Mouse (Mus musculus): ENCODE results near the gene Glo1. TPM values are rescaled to one million over a fixed set of nuclear protein-coding genes. Genes with fewer than 3 reads are reported as not detected.
"Not testable (repeated sequence)": the region's sequence is repeated elsewhere in the genome, so short reads cannot be mapped to it uniquely, and the experiment has no call there.

Gene Glo1
- 42.2 and 93.0 TPM in 2 replicates for polyA plus RNA-seq (2012)

GRCm38 (mm10) chr17:30626719-30627118 is at the start of gene Glo1:
Glo1 (minus strand) TSS chr17:30626871.
- TF ChIP-seq GATA1 (IDR thresholded peaks at IDR 0.05; ENCODE audit: low read length) = not testable (repeated sequence)

DNA sequence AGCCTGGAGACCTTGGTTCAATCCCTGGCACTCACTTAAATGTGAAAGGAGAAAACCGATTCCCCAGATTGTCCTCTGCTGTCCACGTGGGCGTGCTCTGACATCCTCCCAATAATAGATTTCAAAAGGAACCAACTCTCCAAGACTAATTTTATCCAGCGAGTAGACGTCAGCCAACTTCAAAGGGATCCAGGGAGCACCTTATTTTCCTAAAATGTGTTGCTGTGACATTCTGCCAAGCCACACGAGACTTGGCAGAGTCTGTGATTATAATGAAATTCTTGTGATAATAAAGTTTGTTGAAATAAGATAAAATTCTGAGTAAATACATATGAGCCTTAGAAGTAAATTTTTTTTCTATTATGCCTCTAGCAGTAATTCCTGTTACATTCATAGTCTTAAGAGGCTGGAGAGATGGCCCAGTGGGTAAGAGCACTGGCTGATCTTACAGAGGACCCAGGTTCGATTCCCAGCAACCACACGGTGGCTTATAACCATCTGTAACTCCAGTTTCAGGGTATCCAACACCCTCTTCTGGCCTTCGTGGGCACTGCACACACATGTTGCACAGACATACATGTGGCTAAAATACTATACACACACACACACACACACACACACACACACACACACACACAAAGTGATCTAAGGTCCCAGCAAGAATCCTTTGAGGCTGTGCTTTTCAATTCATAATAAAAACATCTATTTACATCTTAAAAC is 48.5 kb upstream of the Glo1 start:
- no peak for TF ChIP-seq GATA1 (IDR thresholded peaks at IDR 0.05; ENCODE audit: low read length)

DNA sequence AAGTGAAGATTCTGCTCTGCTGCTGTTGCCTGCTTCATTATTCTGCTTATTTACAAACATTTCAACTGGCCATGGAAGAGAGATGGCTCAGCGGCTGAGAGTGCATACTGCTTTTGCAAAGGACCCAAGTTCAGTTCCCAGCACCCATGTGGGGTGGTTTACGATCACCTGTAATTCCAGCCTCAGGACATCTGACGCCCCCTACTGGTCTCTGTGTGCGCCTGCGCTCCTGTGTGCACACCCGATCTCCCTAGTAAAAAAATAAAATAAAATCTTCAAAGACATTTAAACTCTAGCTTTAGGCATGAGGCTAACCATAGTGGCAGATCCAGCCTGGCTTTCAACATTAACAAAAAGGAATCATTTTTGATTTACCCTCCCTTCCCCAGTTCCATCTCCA is 46.4 kb upstream of the Glo1 start:
- no peak for TF ChIP-seq GATA1 (IDR thresholded peaks at IDR 0.05; ENCODE audit: low read length)

DNA sequence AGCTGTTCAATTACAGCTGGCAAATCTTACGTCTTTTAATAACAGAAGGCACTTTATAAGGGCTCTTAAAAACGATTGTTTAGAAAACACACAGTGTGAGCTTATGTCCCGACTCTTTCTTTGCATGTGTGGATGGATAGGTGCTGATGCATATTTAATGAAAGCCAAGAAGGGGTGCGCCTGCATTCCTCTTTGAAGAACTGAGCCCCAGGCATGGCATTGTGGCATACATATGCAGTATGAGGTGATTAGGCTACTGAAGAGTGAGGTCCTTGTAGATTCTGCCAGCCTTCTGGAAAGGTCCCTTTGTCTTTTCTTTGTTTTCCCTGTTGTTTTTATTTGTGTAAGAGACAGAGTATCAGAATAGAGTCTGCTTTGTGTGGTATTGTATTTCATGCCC is 45.9 kb upstream of the Glo1 start:
- TF ChIP-seq GATA1 (IDR thresholded peaks at IDR 0.05; ENCODE audit: low read length) = no peak

DNA sequence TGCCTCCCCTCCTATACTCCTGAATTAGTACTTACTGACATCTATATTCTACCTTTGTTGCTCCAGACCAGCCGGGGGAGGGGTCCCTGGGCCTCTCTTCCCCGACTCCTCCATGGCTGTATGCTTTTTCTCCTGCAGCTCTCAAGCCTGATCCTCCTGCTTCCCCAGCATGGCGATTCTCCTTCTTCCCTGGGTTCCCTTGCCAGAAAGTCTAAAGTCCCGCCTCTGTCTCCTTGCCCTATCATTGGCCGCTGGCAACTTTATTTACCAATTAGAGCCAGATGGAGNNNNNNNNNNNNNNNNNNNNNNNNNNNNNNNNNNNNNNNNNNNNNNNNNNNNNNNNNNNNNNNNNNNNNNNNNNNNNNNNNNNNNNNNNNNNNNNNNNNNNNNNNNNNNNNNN is 38.2 kb upstream of the Glo1 start:
- TF ChIP-seq GATA1 (IDR thresholded peaks at IDR 0.05; ENCODE audit: low read length) = no peak

DNA sequence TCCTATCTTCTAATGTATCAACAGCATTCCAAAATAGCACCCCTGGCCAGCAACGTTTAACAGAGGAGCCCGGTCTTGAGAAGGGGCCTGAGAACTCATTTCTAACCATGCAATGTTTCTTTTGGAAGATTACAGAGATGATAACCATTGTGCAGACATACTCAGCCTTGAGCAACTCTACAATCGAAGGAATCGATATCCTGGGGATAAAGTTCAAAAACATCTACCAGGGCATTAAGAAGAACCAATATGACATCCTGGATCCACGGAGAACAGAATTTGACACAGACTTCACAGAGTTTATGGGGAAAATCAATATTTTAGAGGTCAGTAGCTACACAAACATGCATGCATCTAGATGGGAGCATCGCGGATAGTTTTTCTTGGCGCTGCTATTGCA is 36.5 kb upstream of the Glo1 start:
- TF ChIP-seq GATA1 (IDR thresholded peaks at IDR 0.05; ENCODE audit: low read length) = no peak

DNA sequence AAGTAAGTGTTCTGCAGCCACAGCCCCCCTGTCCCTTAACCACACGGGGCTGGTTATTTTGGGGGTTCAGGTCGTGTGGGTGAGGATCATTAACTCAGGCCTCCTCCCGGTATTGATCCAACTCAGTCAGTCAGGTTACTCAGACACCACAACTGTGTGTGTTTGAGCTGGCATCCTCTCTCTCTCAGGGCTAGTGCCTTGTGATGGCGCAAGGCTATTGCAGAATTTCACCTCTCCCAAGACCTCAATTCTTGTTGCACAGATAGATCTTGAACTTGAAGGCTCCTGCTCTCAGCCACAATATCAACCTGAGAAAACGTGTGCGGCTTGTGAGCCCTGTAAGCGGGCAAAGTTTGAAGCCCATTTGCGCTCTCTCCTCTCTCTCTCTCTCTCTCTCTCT is 35.5 kb upstream of the Glo1 start:
- no peak for TF ChIP-seq GATA1 (IDR thresholded peaks at IDR 0.05; ENCODE audit: low read length)

DNA sequence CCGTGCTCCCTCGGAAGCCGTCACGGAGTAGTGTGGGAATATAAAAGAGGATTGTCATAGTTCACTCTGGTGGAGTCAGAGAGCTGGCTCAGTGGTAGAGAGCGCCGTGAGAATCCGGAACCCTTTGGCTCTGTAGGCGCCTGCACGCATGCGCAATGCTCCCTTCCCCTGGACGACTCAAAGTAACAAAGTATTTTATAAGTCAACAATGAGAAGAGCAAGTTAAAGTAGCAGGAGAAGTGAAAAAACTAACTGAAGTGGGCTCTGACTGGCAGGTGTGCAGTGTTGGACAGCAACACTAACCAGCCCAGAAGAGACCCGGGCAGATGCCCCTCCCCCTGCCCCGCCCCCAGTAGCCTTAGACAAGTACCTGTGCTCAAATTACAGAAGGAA is 31.5 kb upstream of the Glo1 start:
- TF ChIP-seq GATA1 (IDR thresholded peaks at IDR 0.05; ENCODE audit: low read length) = no peak

DNA sequence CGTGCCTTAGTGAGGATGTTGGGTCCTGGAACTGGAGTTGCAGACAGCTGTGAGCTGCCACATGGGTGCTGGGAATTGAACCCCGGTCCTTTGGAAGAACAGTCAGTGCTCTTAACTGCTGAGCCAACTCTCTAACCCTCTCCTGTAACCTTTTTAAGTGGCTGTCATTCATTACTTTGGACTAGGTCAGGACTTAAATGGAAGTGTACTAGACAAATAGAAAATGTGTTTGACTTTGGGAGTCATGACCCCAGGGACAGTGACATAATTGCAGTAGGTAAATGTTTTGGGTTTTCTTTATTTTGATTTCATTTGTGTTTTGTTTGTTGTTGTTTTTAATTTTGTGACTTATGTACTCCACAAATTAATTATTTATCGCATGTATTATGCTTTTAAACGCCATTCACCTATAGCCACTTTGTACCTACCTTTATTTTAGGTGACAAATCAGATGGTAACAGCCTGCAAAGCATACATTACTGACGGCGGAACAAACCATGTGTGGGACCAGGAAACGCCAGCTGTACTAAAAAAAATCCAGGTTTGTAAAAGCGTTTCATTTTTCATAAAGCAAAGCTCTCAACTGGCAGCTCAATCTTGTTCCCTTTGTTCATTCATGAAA is 31.0 kb upstream of the Glo1 start:
- TF ChIP-seq GATA1 (IDR thresholded peaks at IDR 0.05; ENCODE audit: low read length) = no peak

DNA sequence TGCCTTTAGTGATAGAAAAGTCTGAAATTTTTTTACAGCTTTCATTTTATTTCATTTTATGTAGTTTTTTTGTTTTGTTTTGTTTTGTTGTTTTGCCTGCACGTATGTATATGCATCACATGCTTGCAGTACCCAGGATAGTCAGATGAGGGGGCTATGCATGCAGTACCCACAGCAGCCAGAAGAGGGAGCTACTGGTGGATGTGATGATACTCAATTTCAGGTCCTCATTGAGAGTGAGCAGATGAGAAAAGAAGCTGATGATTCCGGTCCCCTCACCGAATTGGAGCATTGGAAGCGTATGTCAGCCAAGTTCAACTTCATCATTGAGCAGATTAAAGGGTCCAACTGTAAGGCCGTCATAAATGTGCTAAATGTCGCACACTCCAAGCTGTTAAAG is 26.3 kb upstream of the Glo1 start:
- no peak for TF ChIP-seq GATA1 (IDR thresholded peaks at IDR 0.05; ENCODE audit: low read length)

DNA sequence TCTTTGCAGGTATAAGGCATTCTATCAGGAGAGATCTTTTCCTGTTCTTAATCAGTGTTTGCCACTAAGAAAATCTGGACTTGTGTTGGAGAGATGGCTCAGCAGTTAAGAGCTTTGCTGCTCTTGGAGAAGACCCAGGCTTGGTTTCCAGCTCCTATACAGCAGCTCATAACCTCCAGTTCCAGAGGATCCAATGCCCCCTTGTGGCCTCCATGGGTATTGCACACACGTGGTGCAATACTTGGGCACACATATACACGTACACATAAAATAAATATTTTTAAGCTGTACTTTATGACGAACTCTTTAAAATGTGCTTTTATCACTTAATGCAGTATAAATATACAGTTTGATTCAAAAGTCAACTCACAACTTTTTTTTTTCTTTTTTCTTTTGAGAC is 22.1 kb upstream of the Glo1 start:
- TF ChIP-seq GATA1 (IDR thresholded peaks at IDR 0.05; ENCODE audit: low read length) = no peak

GRCm38 (mm10) chr17:30640896-30641295 is 14.2 kb upstream of the Glo1 start:
- no peak for TF ChIP-seq GATA1 (IDR thresholded peaks at IDR 0.05; ENCODE audit: low read length)

DNA sequence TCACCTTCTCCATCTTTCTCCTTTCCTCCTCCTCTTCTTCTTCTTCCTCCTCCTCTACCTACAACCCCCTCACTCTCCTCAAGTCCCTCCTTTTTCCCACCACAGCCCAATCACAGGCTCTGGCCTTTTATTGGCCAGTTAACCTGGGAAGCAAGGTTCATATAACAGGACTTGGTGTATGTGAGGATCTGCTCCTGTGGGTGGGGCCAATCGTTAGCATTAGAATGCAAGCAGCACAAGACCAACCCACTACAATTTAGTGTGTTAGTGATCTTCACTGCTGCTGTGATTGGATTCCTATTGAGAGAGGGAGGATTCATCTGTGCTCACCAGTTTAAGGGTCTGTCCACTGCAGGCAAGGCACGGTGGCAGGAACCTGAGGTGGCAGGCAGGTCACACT is 12.3 kb upstream of the Glo1 start:
- no peak for TF ChIP-seq GATA1 (IDR thresholded peaks at IDR 0.05; ENCODE audit: low read length)

GRCm38 (mm10) chr17:30637714-30638113 is 11.0 kb upstream of the Glo1 start:
- no peak for TF ChIP-seq GATA1 (IDR thresholded peaks at IDR 0.05; ENCODE audit: low read length)

DNA sequence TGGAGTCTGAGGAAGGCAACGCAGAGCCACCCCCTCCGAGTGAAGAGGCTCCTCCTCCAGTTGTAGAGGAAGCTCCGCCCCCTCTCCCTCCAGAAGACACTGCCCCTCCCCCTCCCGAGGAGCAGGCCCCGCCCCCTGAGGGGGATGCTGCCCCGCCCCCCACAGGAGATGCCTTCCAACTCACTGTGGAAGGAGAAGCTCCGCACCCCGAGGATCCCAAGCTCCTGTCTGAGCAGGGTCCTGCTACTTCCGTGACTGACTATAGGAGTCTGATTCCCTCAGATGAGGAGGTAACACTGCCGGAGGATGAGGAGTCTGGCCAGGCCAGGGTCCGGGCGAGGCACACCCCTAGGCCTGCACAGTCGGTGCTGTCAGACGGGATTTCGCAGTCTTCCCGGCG is 8.7 kb upstream of the Glo1 start:
- no peak for TF ChIP-seq GATA1 (IDR thresholded peaks at IDR 0.05; ENCODE audit: low read length)

DNA sequence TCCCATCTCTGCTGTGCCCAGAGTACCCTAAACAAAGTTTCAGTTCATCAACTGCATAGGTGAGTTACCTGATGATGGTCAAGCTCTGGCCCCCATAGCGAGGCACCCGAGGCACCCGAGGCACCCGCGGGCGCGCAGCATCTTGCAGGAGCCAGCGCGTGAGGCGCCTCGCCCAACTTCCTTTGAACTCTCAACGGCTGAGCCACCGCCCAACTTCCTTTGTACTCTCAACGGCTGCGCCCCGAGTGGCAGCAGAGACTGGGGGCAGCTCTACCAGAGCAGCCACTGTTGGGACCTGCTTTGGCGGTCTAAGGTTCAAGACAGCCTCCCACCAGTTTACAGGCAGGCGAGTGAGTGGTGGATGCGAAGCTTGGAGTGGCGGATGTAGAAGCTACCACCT is 2.5 kb downstream of the Glo1 start, which contains the start of gene Dnah8:
Gene Dnah8, plus strand, starts transcription at position 223 of the 400 bp plus-strand sequence.
- not testable (repeated sequence) for TF ChIP-seq GATA1 (IDR thresholded peaks at IDR 0.05; ENCODE audit: low read length)

- no peak for TF ChIP-seq GATA1 (IDR thresholded peaks at IDR 0.05; ENCODE audit: low read length)
These were observed 3.5 kb downstream of the Glo1 start for GRCm38 (mm10) chr17:30623200-30623599.
